Comparison of ENCODE assay signal across 31 mouse cellular contexts in genomic region chr1:163406203-163406602, GRCm38 (mm10).
"Had no signal": no experiment of that assay in that cellular context is flagged by ENCODE, and none has a peak within 500 bp of the region (broad histone marks: within the 10 kb centered on the region; RNA-seq: fewer than 3 reads in every experiment).

No protein-coding gene starts in this region.

- DNase-seq: left cerebral cortex, postnatal 4 days; liver; liver, embryonic 13.5 days; lung, adult 18-20 months; lung, adult 2 months; lung, embryonic 14.5 days; lung, postnatal 10 days; lung, postnatal 14 days; lung, postnatal 36 days; lung, postnatal 4 days; midbrain, embryonic 14.5 days had no signal

- H3K9ac ChIP-seq: limb, embryonic 12.5 days; limb, embryonic 13.5 days; limb, embryonic 15.5 days; liver, embryonic 12.5 days; liver, embryonic 13.5 days; liver, embryonic 14.5 days; liver, embryonic 15.5 days; lung, embryonic 14.5 days; lung, embryonic 15.5 days; midbrain, embryonic 12.5 days; midbrain, embryonic 13.5 days; midbrain, embryonic 15.5 days; neural tube, embryonic 12.5 days had no signal

- H3K27ac ChIP-seq: limb, embryonic 10.5 days; limb, embryonic 12.5 days; limb, embryonic 13.5 days; limb, embryonic 15.5 days; liver, embryonic 12.5 days; liver, embryonic 13.5 days; liver, embryonic 14.5 days; liver, embryonic 15.5 days; lung, embryonic 15.5 days; macrophage; midbrain, embryonic 10.5 days; midbrain, embryonic 12.5 days; midbrain, embryonic 13.5 days; midbrain, embryonic 15.5 days; neural tube, embryonic 12.5 days had no signal

- H3K36me3 ChIP-seq: limb, embryonic 10.5 days; limb, embryonic 12.5 days; limb, embryonic 13.5 days; limb, embryonic 15.5 days; liver, embryonic 12.5 days; liver, embryonic 13.5 days; liver, embryonic 15.5 days; lung, embryonic 15.5 days; midbrain, embryonic 10.5 days; midbrain, embryonic 12.5 days; midbrain, embryonic 13.5 days; midbrain, embryonic 15.5 days; neural tube, embryonic 12.5 days had no signal

- ATAC-seq: liver, embryonic 12.5 days; lung, postnatal 0 days; midbrain, embryonic 13.5 days; midbrain, embryonic 15.5 days; midbrain, embryonic 16.5 days had no signal

- H3K4me2 ChIP-seq: limb, embryonic 12.5 days; limb, embryonic 13.5 days; limb, embryonic 15.5 days; liver, embryonic 11.5 days; liver, embryonic 12.5 days; liver, embryonic 13.5 days; liver, embryonic 15.5 days; lung, embryonic 14.5 days; lung, embryonic 15.5 days; midbrain, embryonic 11.5 days; midbrain, embryonic 12.5 days; midbrain, embryonic 13.5 days; midbrain, embryonic 15.5 days; neural tube, embryonic 12.5 days had no signal

- H3K27me3 ChIP-seq: limb, embryonic 12.5 days; limb, embryonic 13.5 days; limb, embryonic 15.5 days; liver, embryonic 12.5 days; liver, embryonic 13.5 days; liver, embryonic 15.5 days; lung, embryonic 15.5 days; megakaryocyte, embryonic 14.5 days; neural tube, embryonic 12.5 days had no signal

- H3K9me3 ChIP-seq: limb, embryonic 10.5 days; limb, embryonic 12.5 days; limb, embryonic 13.5 days; limb, embryonic 15.5 days; liver, embryonic 12.5 days; liver, embryonic 13.5 days; liver, embryonic 15.5 days; lung, embryonic 15.5 days; megakaryocyte, embryonic 14.5 days; midbrain, embryonic 10.5 days; midbrain, embryonic 12.5 days; midbrain, embryonic 13.5 days; midbrain, embryonic 15.5 days; neural tube, embryonic 12.5 days had no signal

- H3K4me3 ChIP-seq: limb, embryonic 10.5 days; limb, embryonic 12.5 days; limb, embryonic 13.5 days; limb, embryonic 15.5 days; liver, embryonic 12.5 days; liver, embryonic 13.5 days; liver, embryonic 15.5 days; lung, embryonic 15.5 days; megakaryocyte, embryonic 14.5 days; midbrain, embryonic 10.5 days; midbrain, embryonic 12.5 days; midbrain, embryonic 13.5 days; midbrain, embryonic 15.5 days; myocyte; neural tube, embryonic 12.5 days had no signal
